Mouse (Mus musculus): ENCODE data around the gene Rsl24d1. TPM values are rescaled to one million over a fixed set of nuclear protein-coding genes. Genes with fewer than 3 reads are reported as not detected.

Gene Rsl24d1
- polyA plus RNA-seq, 1 experiment from 2014 or later: 115 TPM

- Histone ChIP-seq H3K9ac (no peak overlapping the region), H3K36me3 (no peaks in the 10 kb centered on the region), H3K27me3 (no peaks in the 10 kb centered on the region), H3K4me3 (no peak overlapping the region), H3K9me3 (no peaks in the 10 kb centered on the region), H3K27ac (no peak overlapping the region), H3K4me2 (no peak overlapping the region), H3K4me1 (replicated peaks) (no peaks in the 10 kb centered on the region)
- ATAC-seq (ENCODE audit: low FRiP score): no peak
- WGBS: 74% methylated on average over 6 of the region's 6 CpGs
These were observed 29.3 kb upstream of the Rsl24d1 start for GRCm38 (mm10) chr9:73083956-73084355.

GRCm38 (mm10) chr9:73085845-73086244 lies 27.4 kb upstream of the Rsl24d1 start:
- no peaks in the 10 kb centered on the region for H3K27me3 ChIP-seq
- H3K4me2 ChIP-seq: no peak overlapping the region
- 84% methylated on average over 6 of the region's 6 CpGs for WGBS
- no peak overlapping the region for H3K27ac ChIP-seq
- no peaks in the 10 kb centered on the region for H3K36me3 ChIP-seq
- no peaks in the 10 kb centered on the region for H3K4me1 ChIP-seq (replicated peaks)
- no peaks in the 10 kb centered on the region for H3K9me3 ChIP-seq
- H3K9ac ChIP-seq: no peak overlapping the region
- no peak for ATAC-seq (ENCODE audit: low FRiP score)
- no peak overlapping the region for H3K4me3 ChIP-seq

- WGBS: 66% methylated on average over 8 of the region's 8 CpGs
- Histone ChIP-seq H3K4me1 (replicated peaks) (no peaks in the 10 kb centered on the region), H3K9me3 (no peaks in the 10 kb centered on the region), H3K9ac (no peak overlapping the region), H3K27me3 (no peaks in the 10 kb centered on the region), H3K4me3 (no peak overlapping the region), H3K36me3 (no peaks in the 10 kb centered on the region), H3K27ac (no peak overlapping the region), H3K4me2 (no peak overlapping the region)
- ATAC-seq (ENCODE audit: low FRiP score): no peak
These were observed 26.1 kb upstream of the Rsl24d1 start for GRCm38 (mm10) chr9:73087121-73087520.

- Histone ChIP-seq H3K9ac (no peak overlapping the region), H3K4me2 (no peak overlapping the region), H3K9me3 (no peaks in the 10 kb centered on the region), H3K27ac (no peak overlapping the region), H3K4me3 (no peak overlapping the region), H3K36me3 (no peaks in the 10 kb centered on the region), H3K27me3 (0 out of 2 replicates have a peak, but pooled peaks cover under 1% of the 10 kb centered on the region), H3K4me1 (replicated peaks) (no peaks in the 10 kb centered on the region)
- 77% methylated on average over 5 of the region's 5 CpGs for WGBS
- ATAC-seq (ENCODE audit: low FRiP score): no peak
These were observed 25.6 kb upstream of the Rsl24d1 start for GRCm38 (mm10) chr9:73087581-73087980.

- Histone ChIP-seq H3K27me3 (peaks cover 5% of the 10 kb centered on the region; the same call in 1 of the 2 replicates), H3K27ac (no peak overlapping the region), H3K4me3 (no peak overlapping the region), H3K9me3 (no peaks in the 10 kb centered on the region), H3K4me1 (replicated peaks) (no peaks in the 10 kb centered on the region), H3K4me2 (no peak overlapping the region), H3K9ac (no peak overlapping the region; the same call in 1 of the 2 replicates), H3K36me3 (no peaks in the 10 kb centered on the region)
- 80% methylated on average over 16 of the region's 16 CpGs for WGBS
- no peak for ATAC-seq (ENCODE audit: low FRiP score)
These were observed 23.9 kb upstream of the Rsl24d1 start for GRCm38 (mm10) chr9:73089222-73089920.

- H3K9ac ChIP-seq: no peak overlapping the region
- H3K27ac ChIP-seq: no peak overlapping the region
- H3K36me3 ChIP-seq: no peaks in the 10 kb centered on the region
- H3K4me3 ChIP-seq: no peak overlapping the region
- 74% methylated on average over 10 of the region's 10 CpGs for WGBS
- no peak overlapping the region for H3K4me2 ChIP-seq
- H3K9me3 ChIP-seq: no peaks in the 10 kb centered on the region
- H3K4me1 ChIP-seq (replicated peaks): peaks cover 4% of the 10 kb centered on the region; the same call in 1 of the 2 replicates
- no peak for ATAC-seq (ENCODE audit: low FRiP score)
- H3K27me3 ChIP-seq: peaks cover 5% of the 10 kb centered on the region; the same call in 1 of the 2 replicates
These were observed 23.1 kb upstream of the Rsl24d1 start for GRCm38 (mm10) chr9:73090121-73090520.

- H3K27ac ChIP-seq: no peak overlapping the region
- H3K9me3 ChIP-seq: no peaks in the 10 kb centered on the region
- H3K4me2 ChIP-seq: no peak overlapping the region
- H3K4me3 ChIP-seq: no peak overlapping the region
- no peak for ATAC-seq (ENCODE audit: low FRiP score)
- peaks cover 10% of the 10 kb centered on the region; the same call in 1 of the 2 replicates for H3K27me3 ChIP-seq
- no peaks in the 10 kb centered on the region for H3K36me3 ChIP-seq
- H3K9ac ChIP-seq: no peak overlapping the region
- 0% methylated on average over 1 of the region's 1 CpGs for WGBS
- peaks cover 4% of the 10 kb centered on the region; the same call in 1 of the 2 replicates for H3K4me1 ChIP-seq (replicated peaks)
These were observed 21.5 kb upstream of the Rsl24d1 start for GRCm38 (mm10) chr9:73091747-73092146.

GRCm38 (mm10) chr9:73094580-73094979 lies 18.6 kb upstream of the Rsl24d1 start:
- Histone ChIP-seq H3K9me3 (no peaks in the 10 kb centered on the region), H3K27ac (no peak overlapping the region), H3K4me1 (replicated peaks) (peaks cover 4% of the 10 kb centered on the region; the same call in 1 of the 2 replicates), H3K36me3 (no peaks in the 10 kb centered on the region), H3K4me2 (peak overlapping the region; percentile 18; the same call in 1 of the 2 replicates), H3K27me3 (peaks cover 13% of the 10 kb centered on the region; the same call in 1 of the 2 replicates), H3K9ac (no peak overlapping the region), H3K4me3 (no peak overlapping the region)
- WGBS: 37% methylated on average over 17 of the region's 17 CpGs
- peak; percentile 82 for ATAC-seq (ENCODE audit: low FRiP score)

- Histone ChIP-seq H3K36me3 (no peaks in the 10 kb centered on the region), H3K4me3 (no peak overlapping the region), H3K27me3 (peaks cover 30% of the 10 kb centered on the region), H3K9ac (no peak overlapping the region), H3K4me1 (replicated peaks) (peaks cover 5% of the 10 kb centered on the region), H3K9me3 (no peaks in the 10 kb centered on the region), H3K27ac (no peak overlapping the region), H3K4me2 (no peak overlapping the region)
- WGBS: 86% methylated on average over 2 of the region's 2 CpGs
- no peak for ATAC-seq (ENCODE audit: low FRiP score)
These were observed 15.3 kb upstream of the Rsl24d1 start for GRCm38 (mm10) chr9:73097898-73098297.

- peaks cover 11% of the 10 kb centered on the region for H3K4me1 ChIP-seq (replicated peaks)
- H3K4me3 ChIP-seq: no peak within 1 kb of the TSS
- no peak within 1 kb of the TSS for H3K4me2 ChIP-seq
- no peaks in the 10 kb centered on the region for H3K9me3 ChIP-seq
- H3K9ac ChIP-seq: no peak within 1 kb of the TSS
- ATAC-seq (ENCODE audit: low FRiP score): no peak
- no peak within 1 kb of the TSS for H3K27ac ChIP-seq
- H3K36me3 ChIP-seq: no peaks in the 10 kb centered on the region
- 90% methylated on average over 5 of the region's 5 CpGs for WGBS
- H3K27me3 ChIP-seq: peaks cover 60% of the 10 kb centered on the region
These were observed 11.7 kb upstream of the Rsl24d1 start, which contains the start of gene Khdc3 for GRCm38 (mm10) chr9:73101536-73101935. Gene Khdc3 (plus strand): TSS chr9:73101836.

GRCm38 (mm10) chr9:73102181-73102580 lies 11.0 kb upstream of the Rsl24d1 start, which contains the start of gene Gm20509:
Gene Gm20509 (plus strand): TSS chr9:73102470.
- Histone ChIP-seq H3K4me3 (peak within 1 kb of the TSS; percentile 46), H3K36me3 (no peaks in the 10 kb centered on the region), H3K9ac (peak within 1 kb of the TSS; percentile 72), H3K27ac (no peak within 1 kb of the TSS), H3K4me1 (replicated peaks) (peaks cover 11% of the 10 kb centered on the region), H3K27me3 (peaks cover 64% of the 10 kb centered on the region), H3K9me3 (no peaks in the 10 kb centered on the region), H3K4me2 (peak within 1 kb of the TSS; percentile 80)
- 89% methylated on average over 4 of the region's 4 CpGs for whole genome bisulfite sequencing
- ATAC-seq (ENCODE audit: low FRiP score): no peak

- WGBS: 6% methylated on average over 60 of the region's 60 CpGs
These were observed 9.9 kb upstream of the Rsl24d1 start for GRCm38 (mm10) chr9:73103159-73103879.

More at GRCm38 (mm10) chr9:73103159-73103879, 9.9 kb upstream of the Rsl24d1 start:
- peak overlapping the region; percentile 80 for H3K4me2 ChIP-seq
- peak overlapping the region; percentile 46 for H3K4me3 ChIP-seq
- H3K9me3 ChIP-seq: no peaks in the 10 kb centered on the region
- H3K4me1 ChIP-seq (replicated peaks): peaks cover 11% of the 10 kb centered on the region
- H3K9ac ChIP-seq: peak overlapping the region; percentile 72
- peak; percentile 39; the same call in 1 of the 2 replicates for ATAC-seq (ENCODE audit: low FRiP score)
- H3K27ac ChIP-seq: no peak overlapping the region
- H3K36me3 ChIP-seq: no peaks in the 10 kb centered on the region
- H3K27me3 ChIP-seq: peaks cover 68% of the 10 kb centered on the region

All from hindbrain, embryonic 13.5 days (tissue).